8 mouse cellular contexts compared by ENCODE assay signal in the genomic region with DNA sequence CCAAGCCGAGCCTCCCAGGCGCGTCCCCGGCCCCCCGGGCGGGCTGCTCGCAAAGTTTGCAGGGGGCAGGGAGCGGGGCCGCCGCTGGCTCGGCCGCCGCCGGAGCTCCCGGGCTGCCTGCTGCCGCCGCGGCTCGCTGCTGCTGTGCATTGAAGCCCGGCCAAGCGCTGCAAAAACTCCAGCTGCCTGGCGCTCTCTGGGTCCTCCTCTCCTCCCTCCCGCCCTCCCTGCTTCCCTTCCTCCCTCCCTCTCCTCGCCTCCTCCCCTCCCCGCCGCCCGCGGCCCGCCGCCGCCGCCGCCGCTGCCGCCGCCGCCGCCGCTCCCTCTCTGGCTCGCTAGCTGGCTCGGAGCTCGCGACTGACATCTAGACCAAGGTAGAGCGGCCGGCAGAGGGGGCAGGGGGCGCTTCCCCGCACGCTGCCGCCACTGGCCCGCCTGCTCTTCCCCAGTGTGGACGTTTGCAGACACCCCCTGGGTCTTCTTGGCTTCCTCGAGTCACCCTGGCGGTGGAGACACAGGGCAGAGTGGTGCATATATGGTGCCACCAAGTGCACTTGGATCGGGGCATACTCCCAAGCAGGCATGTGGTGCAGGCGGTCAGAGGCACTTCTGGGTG. TPM values are rescaled to one million over a fixed set of nuclear protein-coding genes. Genes with fewer than 3 reads are reported as not detected.
DNase-seq lines count a peak whose midpoint lies in the region; ATAC-seq lines count a peak whose summit lies in the region.

TSS of gene Plxna4 (minus strand) at position 137 of the 616 bp plus-strand sequence.

- peak within 1 kb of the TSS; percentile 94 for H3K27ac ChIP-seq in hindbrain, embryonic 16.5 days (ENCODE audit: low read depth, low read length)

- DNase-seq in adrenal gland, adult 2 months, result peak; percentile 81
- DNase-seq in cerebellum, postnatal 4 days (ENCODE audit: low spot score in 2 of 2), result peak; percentile 34 to 66
- DNase-seq in gastrocnemius, adult 8-10 months (ENCODE audit: low spot score in 2 of 2), result peak; percentile 24 to 50
- peak; percentile 62 to 67 for DNase-seq in left cerebral cortex, adult 8-10 months (ENCODE audit: low spot score in 2 of 2)
- peak; percentile 80 to 90 for DNase-seq in lung, postnatal 4 days
- peak; percentile 85 for DNase-seq in right cerebral cortex, postnatal 25 days
- no peak for DNase-seq in spleen, postnatal 14 days (ENCODE audit: low spot score in 2 of 2)

- H3K27me3 ChIP-seq in hindbrain, embryonic 16.5 days (replicated peaks; ENCODE audit: control insufficient read depth, insufficient read depth, low read length), result no peaks in the 10 kb centered on the region; the same call in 1 of the 2 replicates

- H3K4me3 ChIP-seq in hindbrain, embryonic 16.5 days (ENCODE audit: low read length), result peak within 1 kb of the TSS; percentile 91

- no peaks in the 10 kb centered on the region for H3K9me3 ChIP-seq in hindbrain, embryonic 16.5 days (ENCODE audit: control insufficient read depth, low read length)

- ATAC-seq in hindbrain, embryonic 16.5 days, result peak; percentile 74

- 0% methylated on average over 22 of the region's 55 CpGs for WGBS in hindbrain, embryonic 16.5 days

- no peaks in the 10 kb centered on the region for H3K36me3 ChIP-seq in hindbrain, embryonic 16.5 days (ENCODE audit: control insufficient read depth, insufficient read depth, low read length)

- H3K9ac ChIP-seq in hindbrain, embryonic 16.5 days (ENCODE audit: low read depth, low read length), result peak within 1 kb of the TSS; percentile 95

- peaks cover 19% of the 10 kb centered on the region for H3K4me1 ChIP-seq in hindbrain, embryonic 16.5 days (ENCODE audit: control insufficient read depth, insufficient read depth, low read depth, low read length)

- peak within 1 kb of the TSS; percentile 81 for H3K4me2 ChIP-seq in hindbrain, embryonic 16.5 days (ENCODE audit: low read length)

RNA-seq across cellular contexts. Expression of gene Plxna4, which starts in this region (rescaled TPM):
- total RNA-seq in adrenal gland, adult 2 months (2021), result 1 to 10 TPM; 4.9 to 6.4 TPM
- polyA plus RNA-seq in adrenal gland, adult 2 months (2012; rRNA removed), result 1.1 and 1.7 TPM in 2 replicates
- total RNA-seq in gastrocnemius, adult 8-10 months (2022), result 1 to 10 TPM; 1.6 to 2.9 (median 2.0) TPM
- 14.0 and 15.2 TPM in 2 replicates for polyA plus RNA-seq in hindbrain, embryonic 16.5 days (2015; fragmentation: Nextera tagmentation; extraction: Ambion mirVana)
- total RNA-seq in left cerebral cortex, adult 8-10 months (2022), result 10 to 100 TPM; 57.8 to 67.8 (median 62.9) TPM

Comparison
In these comparisons a context has a peak if more than half of its experiments do, and no peak if none do; other contexts are left out.
1. RNA of gene Plxna4 (total RNA-seq): 57.8 to 67.8 TPM in left cerebral cortex, adult 8-10 months; 4.9 to 6.4 TPM in adrenal gland, adult 2 months and 1.6 to 2.9 TPM in gastrocnemius, adult 8-10 months; every median in the first group is over 4 times any median in the second.
2. DNase-seq: peak in adrenal gland, adult 2 months (single experiment), cerebellum, postnatal 4 days (2 of 2), gastrocnemius, adult 8-10 months (2 of 2), left cerebral cortex, adult 8-10 months (2 of 2), lung, postnatal 4 days (2 of 2) and right cerebral cortex, postnatal 25 days (single experiment); none in spleen, postnatal 14 days (0 of 2).